Mouse (Mus musculus) neural tube, embryonic 11.5 days (tissue): ENCODE measurements around the gene Celf5. TPM values are rescaled to one million over a fixed set of nuclear protein-coding genes. Genes with fewer than 3 reads are reported as not detected.

Experiments
- ATAC-seq: fragments of 200-750 bp; cut with Nextera tagmentation; 2 replicates; pipeline ENCODE4 v1.8.0; 2017; ENCODE audit warnings: moderate number of reproducible peaks, mild to moderate bottlenecking, moderate TSS enrichment, moderate library complexity; ENCODE audit not compliant: insufficient read depth, low FRiP score, low TSS enrichment
- DNase-seq: peaks from one replicate; pipeline ENCODE4 v3.0.0-alpha.2; 2015; ENCODE audit warnings: low spot score
- H3K27ac ChIP-seq: fragments of 300-500 bp; sonication (generic); 2 replicates; pipeline ENCODE4 v1.5.1; 2014; ENCODE audit warnings: low read depth, mild to moderate bottlenecking, low read length
- H3K27me3 ChIP-seq: fragments of 300-500 bp; sonication (generic); 2 replicates; pipeline ENCODE4 v1.6.1; 2014; ENCODE audit warnings: mild to moderate bottlenecking, low read length, mixed read lengths; ENCODE audit not compliant: control insufficient read depth, insufficient read depth
- H3K36me3 ChIP-seq: fragments of 300-500 bp; sonication (generic); 2 replicates; pipeline ENCODE4 v1.6.1; 2014; ENCODE audit warnings: mild to moderate bottlenecking, low read length, moderate library complexity, mixed read lengths; ENCODE audit not compliant: control insufficient read depth, insufficient read depth
- H3K4me1 ChIP-seq: fragments of 300-500 bp; sonication (generic); 2 replicates; pipeline ENCODE4 v1.6.1; 2014; ENCODE audit warnings: low read length, mixed read lengths; ENCODE audit not compliant: control insufficient read depth, insufficient read depth
- H3K4me2 ChIP-seq: fragments of 300-500 bp; sonication (generic); 2 replicates; pipeline ENCODE4 v1.6.1; 2014; ENCODE audit warnings: low read depth, mild to moderate bottlenecking, moderate library complexity
- H3K4me3 ChIP-seq: fragments of 300-500 bp; sonication (generic); 2 replicates; pipeline ENCODE4 v1.5.1; 2014; ENCODE audit warnings: low read depth, low read length
- H3K9ac ChIP-seq: fragments of 300-500 bp; sonication (generic); 2 replicates; pipeline ENCODE4 v1.6.1; 2014; ENCODE audit warnings: mild to moderate bottlenecking, low read length
- H3K9me3 ChIP-seq: fragments of 300-500 bp; sonication (generic); 2 replicates; pipeline ENCODE4 v1.6.1; 2016; ENCODE audit warnings: low read length; ENCODE audit not compliant: control insufficient read depth
- WGBS: fragments of 180-500 bp; shearing (Covaris S2); extraction: QIAGEN DNeasy Blood & Tissue Kit; methylation state at CpG from one replicate; pipeline ENCODE4 v1.1.7; 2014; 5-methylcytosine and 5-hydroxymethylcytosine counted together
- polyA plus RNA-seq: library from polyadenylated mRNA; unstranded; fragments of >200 nt; fragmentation: Nextera tagmentation; extraction: Ambion mirVana; gene quantifications from 2 replicates; pipeline ENCODE4 v1.2.1, GENCODE M21; 2014

Gene Celf5
- polyA plus RNA-seq, 1 experiment from 2014 or later, result 11.1 TPM

- no peak overlapping the region for H3K27ac ChIP-seq
- H3K27me3 ChIP-seq, result peaks cover 69% of the 10 kb centered on the region
- ATAC-seq, result no peak
- 72% methylated on average over 4 of the region's 4 CpGs for WGBS
- no peak overlapping the region for H3K4me2 ChIP-seq
- DNase-seq, result no peak
- H3K9me3 ChIP-seq, result no peaks in the 10 kb centered on the region
- H3K36me3 ChIP-seq, result no peaks in the 10 kb centered on the region
- H3K4me3 ChIP-seq, result no peak overlapping the region
- no peak overlapping the region for H3K9ac ChIP-seq
- H3K4me1 ChIP-seq, result 0 out of 2 replicates have a peak, but pooled peaks cover 10% of the 10 kb centered on the region
Measured at GRCm38 (mm10) chr10:81463531-81463930, 19.0 kb downstream of the Celf5 start.

- no peak for DNase-seq
- 74% methylated on average over 7 of the region's 7 CpGs for WGBS
- Histone ChIP-seq H3K9ac (no peak overlapping the region), H3K36me3 (no peaks in the 10 kb centered on the region), H3K9me3 (no peaks in the 10 kb centered on the region), H3K4me2 (no peak overlapping the region), H3K4me1 (0 out of 2 replicates have a peak, but pooled peaks cover 10% of the 10 kb centered on the region), H3K27me3 (peaks cover 73% of the 10 kb centered on the region), H3K4me3 (no peak overlapping the region), H3K27ac (no peak overlapping the region)
- ATAC-seq, result no peak
Measured at GRCm38 (mm10) chr10:81462917-81463316, 19.6 kb downstream of the Celf5 start.

GRCm38 (mm10) chr10:81462415-81462804 lies 20.1 kb downstream of the Celf5 start:
- WGBS, result 39% methylated on average over 7 of the region's 7 CpGs
- Histone ChIP-seq H3K27ac (no peak overlapping the region), H3K27me3 (peaks cover 77% of the 10 kb centered on the region), H3K9me3 (no peaks in the 10 kb centered on the region), H3K36me3 (no peaks in the 10 kb centered on the region), H3K9ac (no peak overlapping the region), H3K4me1 (0 out of 2 replicates have a peak, but pooled peaks cover 10% of the 10 kb centered on the region), H3K4me3 (no peak overlapping the region), H3K4me2 (no peak overlapping the region)
- ATAC-seq (no peak), DNase-seq (no peak)

GRCm38 (mm10) chr10:81461673-81462414 lies 20.7 kb downstream of the Celf5 start:
- ATAC-seq, result no peak
- Histone ChIP-seq H3K27me3 (peaks cover 77% of the 10 kb centered on the region), H3K4me2 (no peak overlapping the region)

GRCm38 (mm10) chr10:81460951-81461350 lies 21.6 kb downstream of the Celf5 start:
- Histone ChIP-seq H3K9me3 (no peaks in the 10 kb centered on the region), H3K27me3 (peaks cover 72% of the 10 kb centered on the region), H3K36me3 (no peaks in the 10 kb centered on the region), H3K9ac (no peak overlapping the region), H3K4me2 (no peak overlapping the region), H3K4me1 (0 out of 2 replicates have a peak, but pooled peaks cover 10% of the 10 kb centered on the region), H3K27ac (no peak overlapping the region), H3K4me3 (no peak overlapping the region)
- WGBS, result 34% methylated on average over 11 of the region's 11 CpGs
- ATAC-seq (no peak), DNase-seq (no peak)

More at GRCm38 (mm10) chr10:81461673-81462414, 20.7 kb downstream of the Celf5 start:
- 0 out of 2 replicates have a peak, but pooled peaks cover 10% of the 10 kb centered on the region for H3K4me1 ChIP-seq
- no peak overlapping the region for H3K9ac ChIP-seq
- no peak overlapping the region for H3K27ac ChIP-seq
- no peaks in the 10 kb centered on the region for H3K36me3 ChIP-seq
- no peak overlapping the region for H3K4me3 ChIP-seq
- WGBS, result 6% methylated on average over 16 of the region's 16 CpGs
- H3K9me3 ChIP-seq, result no peaks in the 10 kb centered on the region
- DNase-seq, result no peak

- ATAC-seq, result no peak
- DNase-seq, result no peak
- no peak overlapping the region for H3K9ac ChIP-seq
- no peaks in the 10 kb centered on the region for H3K36me3 ChIP-seq
- no peak overlapping the region for H3K4me3 ChIP-seq
- H3K9me3 ChIP-seq, result no peaks in the 10 kb centered on the region
- H3K4me1 ChIP-seq, result 0 out of 2 replicates have a peak, but pooled peaks cover 10% of the 10 kb centered on the region
- H3K4me2 ChIP-seq, result no peak overlapping the region
- H3K27me3 ChIP-seq, result peaks cover 75% of the 10 kb centered on the region
- no peak overlapping the region for H3K27ac ChIP-seq
- WGBS, result 33% methylated on average over 20 of the region's 20 CpGs
Measured at GRCm38 (mm10) chr10:81460471-81460870, 22.0 kb downstream of the Celf5 start.

GRCm38 (mm10) chr10:81459399-81459798 lies 23.1 kb downstream of the Celf5 start:
- ATAC-seq (no peak), DNase-seq (no peak)
- Histone ChIP-seq H3K27me3 (peaks cover 78% of the 10 kb centered on the region), H3K4me3 (no peak overlapping the region), H3K4me1 (0 out of 2 replicates have a peak, but pooled peaks cover 5% of the 10 kb centered on the region), H3K9ac (no peak overlapping the region), H3K27ac (no peak overlapping the region), H3K36me3 (no peaks in the 10 kb centered on the region), H3K4me2 (no peak overlapping the region), H3K9me3 (no peaks in the 10 kb centered on the region)
- WGBS, result 70% methylated on average over 21 of the region's 21 CpGs

GRCm38 (mm10) chr10:81458267-81458666 lies 24.2 kb downstream of the Celf5 start:
- Histone ChIP-seq H3K4me2 (no peak overlapping the region), H3K4me3 (no peak overlapping the region), H3K36me3 (no peaks in the 10 kb centered on the region), H3K9ac (no peak overlapping the region), H3K27me3 (peaks cover 76% of the 10 kb centered on the region), H3K9me3 (no peaks in the 10 kb centered on the region), H3K27ac (no peak overlapping the region), H3K4me1 (no peaks in the 10 kb centered on the region)
- no peak for ATAC-seq
- no peak for DNase-seq
- 86% methylated on average over 6 of the region's 6 CpGs for WGBS

- Histone ChIP-seq H3K36me3 (no peaks in the 10 kb centered on the region), H3K27me3 (peaks cover 76% of the 10 kb centered on the region), H3K9me3 (no peaks in the 10 kb centered on the region), H3K9ac (no peak overlapping the region), H3K4me1 (no peaks in the 10 kb centered on the region), H3K4me2 (no peak overlapping the region), H3K4me3 (no peak overlapping the region), H3K27ac (no peak overlapping the region)
- WGBS, result 91% methylated on average over 8 of the region's 8 CpGs
- DNase-seq (no peak), ATAC-seq (no peak)
Measured at GRCm38 (mm10) chr10:81457624-81458023, 24.9 kb downstream of the Celf5 start.
